Mouse (Mus musculus): ENCODE results near the gene Map2k6. TPM values are rescaled to one million over a fixed set of nuclear protein-coding genes. Genes with fewer than 3 reads are reported as not detected.

Map2k6 gene
- 7.4 and 7.7 TPM in 2 replicates for polyA plus RNA-seq (2021; fragmentation: Nextera tagmentation)
- long read RNA-seq, experiment 1, transcript Map2k6-201 (12 exons, 2,068 nt) = major isoform, 40 of 65 reads
- long read RNA-seq, experiment 1, partial matches to known transcripts = 2 of 65 reads
- long read RNA-seq, experiment 1, other reads (novel, unspliced or antisense) = 23 of 65 reads
- long read RNA-seq, experiment 2, transcript Map2k6-201 (12 exons, 2,068 nt) = major isoform, 11 of 27 reads
- long read RNA-seq, experiment 2, partial matches to known transcripts = 2 of 27 reads
- long read RNA-seq, experiment 2, other reads (novel, unspliced or antisense) = 14 of 27 reads

GRCm38 (mm10) chr11:110398553-110399239 lies at the start of gene Map2k6:
TSS of gene Map2k6 (plus strand) at chr11:110399122.

Other genes with a start within 250 kb of the Map2k6 start
- gene Abca9, start 230.9 kb upstream of the Map2k6 start, polyA plus RNA-seq (2021; fragmentation: Nextera tagmentation) = 1.4 and 1.6 TPM in 2 replicates
- gene Abca6, start 147.3 kb upstream of the Map2k6 start, polyA plus RNA-seq (2021; fragmentation: Nextera tagmentation) = 0.24 and 0.67 TPM in 2 replicates
- 15.3 and 16.7 TPM in 2 replicates for gene Abca5, start 61.4 kb upstream of the Map2k6 start, polyA plus RNA-seq (2021; fragmentation: Nextera tagmentation)